Mouse (Mus musculus) central nervous system, embryonic 18 days (tissue): Measurements from ENCODE around the gene Dnm1. TPM values are rescaled to one million over a fixed set of nuclear protein-coding genes. Genes with fewer than 3 reads are reported as not detected.

Source experiments
- polyA plus RNA-seq: library from polyadenylated mRNA; depleted of rRNA; stranded (reverse); fragments of >200 nt; gene quantifications from 2 replicates; pipeline ENCODE4 v1.2.3, GENCODE M21; 2012; rRNA removed

The Dnm1 gene
- 257 and 347 TPM in 2 replicates for polyA plus RNA-seq

DNA sequence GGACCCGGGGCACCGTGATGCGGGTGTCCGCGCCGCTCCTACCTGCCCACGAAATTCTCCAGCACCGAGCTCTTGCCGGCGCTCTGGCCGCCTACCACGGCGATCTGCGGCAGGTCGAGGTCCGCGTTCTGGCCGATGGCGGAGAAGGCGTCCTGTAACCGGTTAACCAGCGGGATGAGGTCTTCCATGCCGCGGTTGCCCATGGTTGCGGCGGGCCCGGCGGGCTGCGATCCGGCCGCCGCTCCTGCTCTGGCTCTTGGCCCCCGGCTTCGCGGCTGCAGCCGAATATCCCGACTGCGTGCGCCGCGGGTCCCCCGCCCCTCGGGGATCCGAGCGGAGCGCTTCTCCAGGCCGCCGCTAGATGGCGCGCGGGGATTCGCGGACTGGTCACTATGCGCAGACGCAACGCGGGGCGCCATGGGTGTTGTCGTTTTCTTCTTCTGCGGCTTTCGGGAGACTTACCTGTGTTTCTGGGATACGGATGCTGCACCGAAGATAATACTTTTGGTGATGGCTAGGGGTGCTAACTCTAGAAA lies at the start of gene Dnm1:
TSS of gene Dnm1 (minus strand) at position 332 of the 536 bp plus-strand sequence.

DNA sequence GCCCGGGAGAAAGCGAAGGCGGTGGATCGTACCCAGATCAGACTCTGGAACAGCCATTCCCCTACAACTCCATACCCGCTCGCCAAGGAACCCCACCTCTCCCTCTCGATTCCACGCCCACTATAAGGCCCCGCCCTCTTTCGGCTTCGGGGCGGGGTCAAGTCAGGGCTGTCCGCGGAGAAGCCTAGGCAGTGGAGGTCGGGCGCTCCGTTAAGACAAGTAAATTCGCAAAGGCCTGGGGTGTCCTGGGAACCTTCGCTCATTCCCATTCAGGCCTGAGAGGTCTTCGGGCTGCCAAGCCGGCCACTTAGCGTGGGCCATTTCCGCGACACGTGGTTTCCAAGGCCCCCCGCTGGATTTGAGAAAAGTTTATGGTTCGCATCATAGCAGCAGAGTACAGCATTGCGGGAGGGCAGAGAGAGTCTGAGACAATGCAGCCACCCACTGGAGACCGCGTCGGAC lies 42.4 kb upstream of the Dnm1 start, which contains the start of gene Ptges2:
TSS of gene Ptges2 (plus strand) at position 413 of the 462 bp plus-strand sequence.

GRCm38 (mm10) chr2:32387706-32388490 lies 34.8 kb upstream of the Dnm1 start, which contains the start of gene Lcn2:
Gene Lcn2, minus strand, starts transcription at chr2:32388252.

DNA sequence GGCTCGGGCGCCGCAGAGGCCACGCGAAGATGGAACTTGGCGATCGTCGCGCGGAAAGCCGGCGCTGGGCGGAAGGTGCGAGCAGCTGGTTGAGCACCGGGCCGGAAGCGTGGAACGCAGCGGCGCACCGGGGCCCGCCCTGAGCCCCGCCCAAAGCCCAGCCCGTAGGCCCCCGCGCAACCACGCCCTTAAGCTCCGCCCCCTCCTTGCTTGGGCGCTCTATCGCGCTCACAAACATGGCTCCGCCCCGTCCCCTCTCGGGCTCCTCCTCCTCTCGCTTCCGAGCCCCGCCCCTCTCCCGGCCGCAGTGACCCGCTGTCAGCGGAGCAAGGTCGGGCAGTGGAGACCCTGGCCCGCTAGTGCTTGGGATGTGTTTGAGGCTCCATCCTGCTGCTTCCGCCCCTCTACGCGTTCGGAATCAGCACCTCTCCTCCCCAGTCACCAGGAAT lies 28.7 kb upstream of the Dnm1 start, which contains the start of gene 1110008P14Rik:
TSS of gene 1110008P14Rik (minus strand) at position 164 of the 449 bp plus-strand sequence.

DNA sequence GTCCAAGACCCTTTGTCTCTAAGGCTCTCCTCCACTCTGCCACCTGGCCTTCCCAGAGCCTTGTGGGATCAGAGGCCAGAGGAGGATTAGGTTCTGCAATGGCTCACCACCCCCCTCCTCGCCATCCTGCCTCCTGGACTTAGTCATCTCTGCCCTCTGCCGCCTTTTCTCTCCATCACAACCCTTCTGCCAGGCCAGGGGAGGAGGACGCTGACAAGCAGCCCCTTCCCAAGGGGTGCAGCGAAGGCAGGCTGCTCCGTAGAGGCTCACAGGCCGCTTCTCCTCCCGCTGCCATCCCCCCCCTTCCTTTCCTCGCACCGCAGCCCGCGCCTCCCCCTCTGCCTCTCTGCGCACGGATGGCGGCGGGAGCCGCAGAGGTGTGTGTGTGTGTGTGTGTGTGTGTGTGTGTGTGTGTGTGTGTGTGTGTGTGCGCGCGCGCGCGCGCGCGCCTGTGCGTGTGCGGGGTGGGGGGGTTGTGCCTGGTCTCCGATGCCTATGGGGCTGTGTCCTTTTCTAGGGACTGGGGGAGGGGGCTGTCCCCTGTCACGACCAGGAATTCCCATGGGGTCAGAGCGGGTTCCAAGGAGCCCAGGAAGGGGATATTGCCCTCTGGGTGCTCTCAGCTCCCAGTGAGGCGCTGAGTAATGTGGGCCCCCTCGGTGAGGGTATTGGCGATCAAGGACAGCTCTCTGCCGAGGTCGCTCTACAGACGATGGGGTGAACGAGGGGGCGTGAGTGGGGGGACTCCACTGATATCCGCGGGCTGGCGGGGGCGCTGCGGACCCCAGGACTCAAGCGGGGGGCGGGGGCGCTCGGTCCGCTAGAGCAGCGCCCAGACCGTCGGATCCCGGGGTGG lies 759 bp downstream of the Dnm1 start, which contains the start of gene Ciz1:
TSS of gene Ciz1 (plus strand) at position 177 of the 856 bp plus-strand sequence.

GRCm38 (mm10) chr2:32287923-32288367 lies 65.2 kb downstream of the Dnm1 start, which contains the start of gene Swi5:
Gene Swi5, minus strand, starts transcription at chr2:32288075.

GRCm38 (mm10) chr2:32287334-32287840 lies 65.8 kb downstream of the Dnm1 start, which contains the start of gene Golga2:
Gene Golga2, plus strand, starts transcription at chr2:32287384.

DNA sequence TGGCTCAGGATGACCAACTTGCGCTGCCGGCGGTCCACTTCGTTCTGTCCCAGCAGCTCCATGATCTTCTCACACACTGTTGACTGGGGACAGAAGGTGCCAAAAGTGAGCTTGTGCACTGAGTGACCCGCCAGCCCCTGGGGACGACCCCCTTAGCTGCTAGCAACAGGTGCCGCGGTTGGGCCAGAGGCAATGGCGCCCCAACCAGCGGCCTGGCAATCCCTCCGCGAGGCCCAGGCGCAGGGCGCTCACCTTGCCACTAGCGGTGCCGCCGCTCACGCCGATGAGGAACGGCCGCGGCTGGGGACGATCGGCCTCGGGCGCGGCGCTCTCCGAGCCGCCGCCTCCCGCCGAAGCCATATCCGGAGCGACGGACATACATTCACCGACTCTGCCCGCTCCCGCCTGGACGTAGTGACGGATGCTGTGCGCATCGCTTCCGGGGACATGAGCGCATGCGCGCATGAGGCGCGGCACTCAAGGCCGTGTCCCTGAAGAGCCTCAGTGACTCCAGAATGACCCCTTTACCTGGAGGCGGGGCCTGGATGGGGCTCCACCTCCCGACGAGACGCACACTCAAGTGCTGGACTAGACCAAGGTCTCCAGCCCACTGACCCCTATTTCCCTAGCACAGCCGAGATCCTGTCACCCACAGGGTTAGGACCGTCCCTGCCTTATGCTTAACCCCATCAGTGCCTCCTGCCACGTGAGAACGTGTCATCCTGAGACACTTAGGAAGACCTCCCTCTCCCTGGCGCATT lies 93.3 kb downstream of the Dnm1 start, which contains the start of gene Uck1:
TSS of gene Uck1 (minus strand) at position 503 of the 761 bp plus-strand sequence.

Other genes starting within 250 kb of the Dnm1 start
- 89.9 and 106 TPM in 2 replicates for gene Prrc2b, start 202.3 kb downstream of the Dnm1 start, polyA plus RNA-seq
- gene Pomt1, start 116.7 kb downstream of the Dnm1 start, polyA plus RNA-seq = 41.6 and 44.2 TPM in 2 replicates
- 87.1 and 89.2 TPM in 2 replicates for gene Uck1, start 93.2 kb downstream of the Dnm1 start, polyA plus RNA-seq
- gene Golga2, start 66.0 kb downstream of the Dnm1 start, polyA plus RNA-seq = 50.6 and 56.9 TPM in 2 replicates
- gene Swi5, start 65.3 kb downstream of the Dnm1 start, polyA plus RNA-seq = 314 and 343 TPM in 2 replicates
- gene Ciz1, start 1.0 kb downstream of the Dnm1 start, polyA plus RNA-seq = 165 and 172 TPM in 2 replicates
- 126 and 145 TPM in 2 replicates for gene 1110008P14Rik, start 28.6 kb upstream of the Dnm1 start, polyA plus RNA-seq
- 1.1 and 8.6 TPM in 2 replicates for gene Lcn2, start 34.9 kb upstream of the Dnm1 start, polyA plus RNA-seq
- 58.8 and 61.3 TPM in 2 replicates for gene Ptges2, start 42.6 kb upstream of the Dnm1 start, polyA plus RNA-seq
- gene Naif1, start 97.1 kb upstream of the Dnm1 start, polyA plus RNA-seq = 4.0 and 4.4 TPM in 2 replicates
- gene Slc25a25, start 98.1 kb upstream of the Dnm1 start, polyA plus RNA-seq = 41.8 and 42.3 TPM in 2 replicates
- gene Fam102a, start 182.0 kb upstream of the Dnm1 start, polyA plus RNA-seq = 7.5 and 8.2 TPM in 2 replicates
- 172 and 187 TPM in 2 replicates for gene Dpm2, start 217.5 kb upstream of the Dnm1 start, polyA plus RNA-seq
- gene Pip5kl1, start 221.5 kb upstream of the Dnm1 start, polyA plus RNA-seq = 24.2 and 24.6 TPM in 2 replicates
- gene 9430097D07Rik, start 222.3 kb upstream of the Dnm1 start, polyA plus RNA-seq = 0.31 and 0.35 TPM in 2 replicates
- 29.4 and 30.7 TPM in 2 replicates for gene St6galnac4, start 233.8 kb upstream of the Dnm1 start, polyA plus RNA-seq
- 30.7 and 32.0 TPM in 2 replicates for gene St6galnac6, start 246.4 kb upstream of the Dnm1 start, polyA plus RNA-seq